Mouse (Mus musculus) liver, adult 2 months (tissue): ENCODE results near the gene Mecom.

Source experiments
- CTCF ChIP-seq: fragments of 200-500 bp; IDR thresholded peaks from 2 replicates; pipeline ENCODE4 v1.5.1; 2011; ENCODE audit warnings: low read depth, low read length, control low read depth
- POLR2A ChIP-seq: fragments of 200-500 bp; IDR thresholded peaks from 2 replicates; pipeline ENCODE4 v1.6.1; 2011; ENCODE audit warnings: low read length, control low read depth; ENCODE audit not compliant: insufficient read depth; ENCODE audit errors: extremely low read depth

DNA sequence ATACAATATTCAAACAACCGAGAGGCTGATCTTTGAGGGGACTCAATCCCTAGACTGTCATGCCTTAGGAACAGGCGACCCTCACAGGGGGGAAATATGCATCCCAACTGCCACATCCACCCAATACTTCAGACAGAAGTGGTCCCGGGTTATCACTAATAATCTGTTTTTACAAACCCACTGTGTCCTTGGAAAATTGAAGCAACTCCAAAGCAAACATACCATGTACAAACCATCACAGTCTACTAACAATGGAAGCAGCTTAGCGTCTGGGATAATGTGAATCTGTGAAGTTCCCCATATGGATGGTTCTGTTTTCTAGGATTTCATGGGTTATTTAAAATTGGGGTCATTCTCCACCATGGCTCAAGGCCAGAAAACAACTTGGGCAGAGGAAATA lies 155.1 kb downstream of the Mecom start:
- TF ChIP-seq POLR2A: no peak
- TF ChIP-seq CTCF: no peak
